Mouse (Mus musculus) cortical plate, adult 2 months (tissue): ENCODE measurements around the gene Cldn16.

ENCODE experiments used
- CTCF ChIP-seq: fragments of 200-500 bp; IDR thresholded peaks from 2 replicates; pipeline ENCODE4 v1.5.1; 2011; ENCODE audit warnings: mild to moderate bottlenecking, control low read depth, low read length; ENCODE audit not compliant: insufficient read depth; ENCODE audit errors: extremely low read depth
- POLR2A ChIP-seq: fragments of 200-500 bp; IDR thresholded peaks from 2 replicates; pipeline ENCODE4 v1.6.1; 2011; ENCODE audit warnings: mild to moderate bottlenecking, low read length, control low read depth; ENCODE audit not compliant: insufficient read depth; ENCODE audit errors: extremely low read depth

DNA sequence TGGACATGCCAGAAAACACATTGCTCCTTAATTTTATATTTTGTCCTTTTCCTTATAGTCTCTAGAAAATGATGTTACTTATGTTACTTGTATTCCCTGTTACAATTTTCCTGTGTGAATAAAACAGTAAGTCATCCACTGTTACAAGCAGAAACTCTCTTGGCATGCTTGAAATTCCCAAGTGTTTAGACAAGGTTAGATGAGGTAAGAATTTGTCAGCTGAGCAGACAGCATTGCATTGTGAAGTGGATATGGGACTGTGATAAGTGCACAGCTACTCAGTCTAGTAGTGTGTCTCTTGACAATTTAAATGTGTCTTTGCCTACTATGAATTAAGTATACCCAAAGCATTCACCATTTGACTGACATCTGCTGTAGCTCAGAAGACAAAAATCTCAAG is 18.1 kb upstream of the Cldn16 start:
- TF ChIP-seq CTCF, result no peak
- no peak for TF ChIP-seq POLR2A
